Mouse (Mus musculus) MEL (cell line): ENCODE measurements at regions not wholly inside any gene's neighbourhood (a gene's known extent, or its start where the extent isn't known, plus 50 kb on each side); places are given as distances from the start of the nearest gene placed in this dataset.

ENCODE experiments used
- DNase-seq: peaks from one replicate; pipeline ENCODE4 v3.0.0; 2011; ENCODE audit warnings: low read depth, low spot score
- H3K27ac ChIP-seq: 2 replicates; pipeline ENCODE4 v1.5.1; 2012; ENCODE audit warnings: low read depth, mild to moderate bottlenecking, control low read depth, low read length, moderate library complexity; ENCODE audit not compliant: control insufficient read depth
- H3K27me3 ChIP-seq, 2 experiments: fragments of 150-350 bp in 1 of 2; sonication (generic) in 1 of 2; 2 replicates each; pipeline ENCODE4 v1.6.1; 2012; ENCODE audit warnings: low read length in 2 of 2, mild to moderate bottlenecking in 2 of 2, improper control_type of control experiment in 1 of 2, moderate library complexity in 1 of 2; ENCODE audit not compliant: insufficient read depth in 2 of 2, control insufficient read depth in 1 of 2
- H3K36me3 ChIP-seq, 2 experiments: 2 replicates each; pipeline ENCODE4 v1.6.1; 2012 to 2014; ENCODE audit warnings: low read length in 2 of 2, improper control_type of control experiment in 1 of 2, inconsistent platforms in 1 of 2, mild to moderate bottlenecking in 1 of 2; ENCODE audit not compliant: insufficient read depth in 2 of 2, control insufficient read depth in 1 of 2
- H3K4me1 ChIP-seq, 2 experiments: fragments of 150-350 bp in 1 of 2; sonication (generic) in 1 of 2; 2 replicates each; pipeline ENCODE4 v1.6.1; 2012; ENCODE audit warnings: low read length in 2 of 2, improper control_type of control experiment in 1 of 2, mild to moderate bottlenecking in 1 of 2; ENCODE audit not compliant: insufficient read depth in 2 of 2, control insufficient read depth in 1 of 2
- H3K4me3 ChIP-seq, 2 experiments: fragments of 150-350 bp in 1 of 2; sonication (generic) in 1 of 2; 2 replicates each; pipeline ENCODE4 v1.5.1; 2012; ENCODE audit warnings: low read depth in 2 of 2, low read length in 2 of 2, mild to moderate bottlenecking in 2 of 2, moderate library complexity in 2 of 2, control low read depth in 1 of 2, improper control_type of control experiment in 1 of 2; ENCODE audit not compliant: control insufficient read depth in 1 of 2, insufficient read depth in 1 of 2
- H3K79me2 ChIP-seq: 2 replicates; pipeline ENCODE4 v1.6.1; 2012; ENCODE audit warnings: mild to moderate bottlenecking, low read length, moderate library complexity; ENCODE audit not compliant: control insufficient read depth, poor library complexity, insufficient read depth
- H3K9ac ChIP-seq: 2 replicates; pipeline ENCODE4 v1.6.1; 2012; ENCODE audit warnings: low read depth, mild to moderate bottlenecking, control low read depth, low read length, moderate library complexity; ENCODE audit not compliant: control insufficient read depth, poor library complexity, severe bottlenecking
- H3K9me3 ChIP-seq: fragments of 150-350 bp; sonication (generic); replicated peaks from 2 replicates; pipeline ENCODE4 v1.6.1; 2012; ENCODE audit warnings: mild to moderate bottlenecking, low read length, improper control_type of control experiment, moderate library complexity; ENCODE audit not compliant: insufficient read depth
- BHLHE40 ChIP-seq: IDR thresholded peaks from 2 replicates; pipeline ENCODE4 v1.6.1; 2012; ENCODE audit warnings: low read depth, mild to moderate bottlenecking, inconsistent platforms, low read length, improper control_type of control experiment, borderline replicate concordance
- CHD1 ChIP-seq: IDR thresholded peaks from 2 replicates; pipeline ENCODE4 v1.6.1; 2012; ENCODE audit warnings: low read depth, mild to moderate bottlenecking, inconsistent platforms, low read length, improper control_type of control experiment
- CTCF ChIP-seq, 3 experiments: IDR thresholded peaks in 2 of 3; conservative IDR thresholded peaks in 1 of 3; 2 replicates each; pipeline ENCODE4 v1.5.1; 2011 to 2012; ENCODE audit warnings: low read length in 3 of 3, low read depth in 2 of 3, mild to moderate bottlenecking in 2 of 3, improper control_type of control experiment in 1 of 3, inconsistent platforms in 1 of 3, mixed read lengths in 1 of 3, moderate library complexity in 1 of 3; ENCODE audit not compliant: control insufficient read depth in 1 of 3, insufficient read depth in 1 of 3, poor library complexity in 1 of 3, severe bottlenecking in 1 of 3
- EP300 ChIP-seq, 2 experiments: IDR thresholded peaks; 2 replicates each; pipeline ENCODE4 v1.6.1; 2011; ENCODE audit warnings: improper control_type of control experiment in 2 of 2, low read length in 2 of 2, low read depth in 1 of 2, mild to moderate bottlenecking in 1 of 2
- ETS1 ChIP-seq: IDR thresholded peaks from 2 replicates; pipeline ENCODE4 v1.6.1; 2012; ENCODE audit warnings: low read depth, mild to moderate bottlenecking, inconsistent platforms, low read length, improper control_type of control experiment, moderate library complexity
- GABPA ChIP-seq: IDR thresholded peaks from 2 replicates; pipeline ENCODE4 v1.6.1; 2012; ENCODE audit warnings: low read depth, mild to moderate bottlenecking, inconsistent platforms, low read length, improper control_type of control experiment, moderate library complexity
- JUND ChIP-seq: IDR thresholded peaks from 2 replicates; pipeline ENCODE4 v1.6.1; 2011; ENCODE audit warnings: low read depth, mild to moderate bottlenecking, improper control_type of control experiment, low read length
- MAFK ChIP-seq: IDR thresholded peaks from 2 replicates; pipeline ENCODE4 v1.6.1; 2011; ENCODE audit warnings: low read depth, mild to moderate bottlenecking, low read length, improper control_type of control experiment, borderline replicate concordance
- MAZ ChIP-seq: IDR thresholded peaks from 2 replicates; pipeline ENCODE4 v1.6.1; 2012; ENCODE audit warnings: low read depth, mild to moderate bottlenecking, inconsistent platforms, low read length, improper control_type of control experiment
- MYB ChIP-seq: IDR thresholded peaks from 2 replicates; pipeline ENCODE4 v1.6.1; 2011; ENCODE audit warnings: mild to moderate bottlenecking, low read depth, low read length, improper control_type of control experiment
- MYC ChIP-seq: IDR thresholded peaks from 2 replicates; pipeline ENCODE4 v1.6.1; 2011; ENCODE audit warnings: low read depth, mild to moderate bottlenecking, low read length, improper control_type of control experiment, moderate library complexity
- NELFE ChIP-seq: IDR thresholded peaks from 2 replicates; pipeline ENCODE4 v1.6.1; 2011; ENCODE audit warnings: low read depth, low read length, improper control_type of control experiment
- POLR2AphosphoS2 ChIP-seq: IDR thresholded peaks from 2 replicates; pipeline ENCODE4 v1.6.1; 2011; ENCODE audit warnings: low read length, improper control_type of control experiment
- POLR2AphosphoS5 ChIP-seq: IDR thresholded peaks from 2 replicates; pipeline ENCODE4 v1.6.1; 2012; ENCODE audit warnings: low read depth, borderline replicate concordance, mild to moderate bottlenecking, inconsistent platforms, low read length, moderate library complexity, mixed read lengths
- RAD21 ChIP-seq: IDR thresholded peaks from 2 replicates; pipeline ENCODE4 v1.6.1; 2011; ENCODE audit warnings: mild to moderate bottlenecking, low read depth, low read length, improper control_type of control experiment
- RCOR1 ChIP-seq: IDR thresholded peaks from 2 replicates; pipeline ENCODE4 v1.6.1; 2012; ENCODE audit warnings: low read depth, mild to moderate bottlenecking, inconsistent platforms, low read length, improper control_type of control experiment
- SIN3A ChIP-seq: IDR thresholded peaks from 2 replicates; pipeline ENCODE4 v1.6.1; 2012; ENCODE audit warnings: low read length, improper control_type of control experiment, inconsistent platforms
- SMC3 ChIP-seq: IDR thresholded peaks from 2 replicates; pipeline ENCODE4 v1.6.1; 2011; ENCODE audit warnings: low read depth, low read length, improper control_type of control experiment
- TBP ChIP-seq: IDR thresholded peaks from 2 replicates; pipeline ENCODE4 v1.8.0; 2011; ENCODE audit warnings: low read depth, low read length, improper control_type of control experiment
- TCF12 ChIP-seq: IDR thresholded peaks from 2 replicates; pipeline ENCODE4 v1.6.1; 2014; ENCODE audit warnings: low read depth, mild to moderate bottlenecking, inconsistent platforms, low read length, improper control_type of control experiment, moderate library complexity
- UBTF ChIP-seq: IDR thresholded peaks from 2 replicates; pipeline ENCODE4 v1.6.1; 2012; ENCODE audit warnings: low read depth, mild to moderate bottlenecking, inconsistent platforms, low read length, improper control_type of control experiment, moderate library complexity, borderline replicate concordance; ENCODE audit not compliant: insufficient read depth
- USF1 ChIP-seq: IDR thresholded peaks from 2 replicates; pipeline ENCODE4 v1.6.1; 2014; ENCODE audit warnings: low read depth, mild to moderate bottlenecking, inconsistent platforms, low read length, improper control_type of control experiment, moderate library complexity
- USF2 ChIP-seq, 2 experiments: IDR thresholded peaks; 2 replicates each; pipeline ENCODE4 v1.6.1; 2011 to 2012; ENCODE audit warnings: improper control_type of control experiment in 2 of 2, low read length in 2 of 2, borderline replicate concordance in 1 of 2, inconsistent platforms in 1 of 2, low read depth in 1 of 2, mild to moderate bottlenecking in 1 of 2; ENCODE audit not compliant: insufficient read depth in 1 of 2
- ZC3H11A ChIP-seq: IDR thresholded peaks from 2 replicates; pipeline ENCODE4 v1.6.1; 2012; ENCODE audit warnings: low read depth, mild to moderate bottlenecking, inconsistent platforms, low read length, improper control_type of control experiment
- ZKSCAN1 ChIP-seq: IDR thresholded peaks from 2 replicates; pipeline ENCODE4 v1.6.1; 2012; ENCODE audit warnings: low read depth, mild to moderate bottlenecking, inconsistent platforms, low read length, improper control_type of control experiment, moderate library complexity

GRCm38 (mm10) chr1:121709317-121709860 lies 141.6 kb upstream of the Ddx18 start:
- Histone ChIP-seq H3K9me3 (no peaks in the 10 kb centered on the region), H3K4me1 (no peaks in the 10 kb centered on the region), H3K9ac (no peak overlapping the region), H3K27ac (no peak overlapping the region), H3K79me2 (no peaks in the 10 kb centered on the region), H3K36me3 (no peaks in the 10 kb centered on the region), H3K27me3 (no peaks in the 10 kb centered on the region), H3K4me3 (no peak overlapping the region)
- DNase-seq = no peak
- TF ChIP-seq GABPA (no peak), ZKSCAN1 (no peak), UBTF (no peak), ETS1 (no peak), MYC (no peak), ZC3H11A (no peak), NELFE (no peak), TBP (no peak), SIN3A (no peak), EP300 (IDR thresholded peaks at IDR 0.05; ENCODE audit: low read depth in 1 of 2, low read length in 2 of 2) (no peak), USF1 (no peak), POLR2AphosphoS2 (no peak), RAD21 (no peak), JUND (no peak), TCF12 (no peak), CHD1 (no peak), MAFK (no peak), BHLHE40 (no peak), CTCF (IDR thresholded peaks at IDR 0.05 in 2 of 3, conservative IDR thresholded peaks at IDR 0.05 in 1 of 3; ENCODE audit: control insufficient read depth in 1 of 3, insufficient read depth in 1 of 3, low read depth in 2 of 3, low read length in 3 of 3, poor library complexity in 1 of 3, severe bottlenecking in 1 of 3) (no peak), SMC3 (no peak)

GRCm38 (mm10) chr1:121708301-121708700 lies 140.5 kb upstream of the Ddx18 start:
- Histone ChIP-seq H3K27ac (no peak overlapping the region), H3K4me3 (no peak overlapping the region), H3K79me2 (no peaks in the 10 kb centered on the region), H3K9me3 (no peaks in the 10 kb centered on the region), H3K9ac (no peak overlapping the region), H3K4me1 (no peaks in the 10 kb centered on the region), H3K36me3 (no peaks in the 10 kb centered on the region), H3K27me3 (no peaks in the 10 kb centered on the region)
- TF ChIP-seq ZC3H11A (no peak), TCF12 (no peak), ETS1 (no peak), MAZ (no peak), RCOR1 (no peak), USF2 (IDR thresholded peaks at IDR 0.05; ENCODE audit: borderline replicate concordance in 1 of 2, insufficient read depth in 1 of 2, low read depth in 1 of 2, low read length in 2 of 2) (no peak), MYC (no peak), MYB (no peak), POLR2AphosphoS5 (no peak)
- no peak for DNase-seq
